Mouse (Mus musculus) testis, adult 2 months (tissue): Measurements from ENCODE around the gene Crim1.

Experiments
- CTCF ChIP-seq: fragments of 200-500 bp; IDR thresholded peaks from 2 replicates; pipeline ENCODE4 v1.5.1; 2012; ENCODE audit warnings: low read depth, mild to moderate bottlenecking, inconsistent platforms, low read length, moderate library complexity; ENCODE audit not compliant: control insufficient read depth, insufficient read depth, insufficient replicate concordance
- POLR2A ChIP-seq: fragments of 200-500 bp; IDR thresholded peaks from 2 replicates; pipeline ENCODE4 v1.6.1; 2012; ENCODE audit warnings: low read depth, mild to moderate bottlenecking, inconsistent platforms, low read length, moderate library complexity; ENCODE audit not compliant: control insufficient read depth

DNA sequence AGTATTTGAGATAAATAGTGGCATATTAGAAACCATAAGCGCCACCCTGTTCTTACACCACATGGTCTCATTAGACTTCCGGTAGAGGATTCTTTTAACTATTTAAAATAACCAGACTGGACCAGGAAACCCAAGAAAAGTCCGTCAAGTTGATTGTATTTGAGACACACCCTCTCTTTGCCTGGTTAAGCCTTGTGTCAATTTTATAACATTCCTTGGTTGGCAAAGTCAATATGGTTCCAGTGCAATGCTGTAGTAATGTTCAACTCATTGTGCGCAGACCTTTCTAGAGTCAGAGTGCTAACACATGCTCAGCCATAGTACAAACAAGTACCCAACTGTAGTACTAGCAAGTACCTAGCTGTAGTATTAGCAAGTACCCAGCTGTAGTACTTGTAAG is 61.6 kb downstream of the Crim1 start:
- TF ChIP-seq CTCF (no peak), POLR2A (no peak)
